Mouse (Mus musculus): ENCODE measurements around the gene Zfp597. TPM values are rescaled to one million over a fixed set of nuclear protein-coding genes. Genes with fewer than 3 reads are reported as not detected.

Zfp597 gene
- total and polyA plus RNA-seq, 3 experiments, result 6.9 to 10.1 TPM; not detected in 1

DNA sequence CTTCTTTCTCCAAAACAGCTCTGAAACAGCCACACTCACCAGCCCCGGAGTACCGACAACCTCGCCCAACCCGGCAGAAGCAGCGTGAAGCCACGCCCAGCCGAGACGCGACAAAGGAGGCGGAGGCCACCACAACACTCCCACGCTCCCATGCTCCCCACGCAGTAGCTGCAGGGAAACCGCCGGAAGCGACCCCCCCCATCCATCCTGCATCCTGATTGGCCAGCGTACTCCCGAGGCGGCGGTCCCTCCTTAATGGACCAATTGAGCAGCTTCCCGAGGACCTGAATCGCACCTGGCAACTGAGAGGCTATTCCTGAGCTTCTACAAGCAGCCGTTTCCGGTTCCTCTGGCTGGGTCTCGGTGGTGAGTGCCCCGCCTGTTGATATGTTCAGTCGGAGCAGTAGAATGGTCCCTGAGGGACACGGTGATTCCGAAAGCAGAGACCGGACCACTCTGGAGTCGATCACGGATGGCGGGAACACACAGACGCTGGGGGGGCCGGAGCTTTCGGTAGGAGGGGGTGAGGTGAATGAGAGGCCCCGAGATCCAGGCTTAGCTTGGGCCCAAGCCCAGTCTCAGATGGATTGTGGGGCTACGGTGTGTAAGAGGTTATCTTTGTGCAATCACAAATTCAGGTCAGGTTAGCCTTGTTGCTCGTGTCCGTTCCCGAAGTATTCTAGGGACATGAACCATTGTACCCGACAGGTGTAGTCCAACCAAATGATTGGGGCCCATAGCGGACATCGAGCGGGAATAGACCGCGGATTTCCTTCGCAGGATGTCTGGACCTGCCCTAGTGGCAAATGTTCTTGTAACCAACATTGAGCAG lies 11.9 kb downstream of the Zfp597 start, which contains the start of gene Naa60:
TSS of gene Naa60 (plus strand) at position 160 of the 832 bp plus-strand sequence.
- Histone ChIP-seq H3K36me3 (ENCODE audit: control insufficient read depth in 1 of 2, insufficient read depth in 2 of 2, low read length in 2 of 2) (no peaks in the 10 kb centered on the region; a peak in 3 of 4 replicates), H3K79me2 (ENCODE audit: control insufficient read depth, insufficient read depth, low read length, poor library complexity) (no peaks in the 10 kb centered on the region), H3K27ac (ENCODE audit: control insufficient read depth, low read depth, low read length) (no peak within 1 kb of the TSS), H3K9me3 (replicated peaks; ENCODE audit: insufficient read depth, low read length) (no peaks in the 10 kb centered on the region), H3K27me3 (ENCODE audit: control insufficient read depth in 1 of 2, insufficient read depth in 2 of 2, low read length in 2 of 2) (no peaks in the 10 kb centered on the region), H3K9ac (ENCODE audit: control insufficient read depth, low read depth, low read length, poor library complexity, severe bottlenecking) (no peak within 1 kb of the TSS), H3K4me3 (ENCODE audit: control insufficient read depth in 1 of 2, insufficient read depth in 1 of 2, low read depth in 2 of 2, low read length in 2 of 2) (no peak within 1 kb of the TSS), H3K4me1 (ENCODE audit: control insufficient read depth in 1 of 2, insufficient read depth in 2 of 2, low read length in 2 of 2) (no peaks in the 10 kb centered on the region)
- TF ChIP-seq RCOR1 (IDR thresholded peaks at IDR 0.05; ENCODE audit: low read depth, low read length) (no peak), SMC3 (IDR thresholded peaks at IDR 0.05; ENCODE audit: low read depth, low read length) (no peak)
- no peak for DNase-seq (ENCODE audit: low read depth, low spot score)

DNA sequence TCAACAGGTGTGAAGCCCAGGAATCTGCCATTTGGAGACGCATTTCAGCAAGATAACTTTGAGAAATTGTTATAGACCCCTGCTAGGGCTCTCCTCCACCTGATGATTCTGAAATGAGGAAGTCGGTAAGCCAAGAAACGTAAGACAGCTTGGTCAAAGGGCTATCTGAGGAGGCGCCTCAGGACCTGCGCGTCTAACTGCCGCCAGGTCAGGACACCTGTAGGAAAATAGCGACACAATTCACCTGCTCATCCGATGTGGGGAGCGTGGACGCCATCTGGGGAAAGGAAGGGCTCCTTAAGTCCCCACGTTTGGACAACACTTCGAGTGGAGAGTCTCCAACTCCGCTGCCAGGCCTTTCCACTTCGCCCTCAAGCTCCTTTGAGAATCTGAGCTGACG lies 12.5 kb downstream of the Zfp597 start:
- no peaks in the 10 kb centered on the region for H3K79me2 ChIP-seq (ENCODE audit: control insufficient read depth, insufficient read depth, low read length, poor library complexity)
- no peaks in the 10 kb centered on the region; a peak in 3 of 4 replicates for H3K36me3 ChIP-seq (ENCODE audit: control insufficient read depth in 1 of 2, insufficient read depth in 2 of 2, low read length in 2 of 2)
- no peak for DNase-seq (ENCODE audit: low read depth, low spot score)
- no peak for TF ChIP-seq NRF1 (IDR thresholded peaks at IDR 0.05; ENCODE audit: insufficient read depth, low read depth, low read length, poor library complexity, severe bottlenecking)
- TF ChIP-seq GABPA (IDR thresholded peaks at IDR 0.05; ENCODE audit: low read depth, low read length), result no peak
- no peak for TF ChIP-seq NELFE (IDR thresholded peaks at IDR 0.05; ENCODE audit: low read depth, low read length)
- TF ChIP-seq TBP (IDR thresholded peaks at IDR 0.05; ENCODE audit: low read depth, low read length), result no peak
- TF ChIP-seq E2F4 (IDR thresholded peaks at IDR 0.05; ENCODE audit: borderline replicate concordance, low read depth, low read length), result no peak
- no peak for TF ChIP-seq MAX (IDR thresholded peaks at IDR 0.05; ENCODE audit: low read length)
- no peak for TF ChIP-seq CTCF (IDR thresholded peaks at IDR 0.05 in 2 of 3, conservative IDR thresholded peaks at IDR 0.05 in 1 of 3; ENCODE audit: control insufficient read depth in 1 of 3, insufficient read depth in 1 of 3, low read depth in 2 of 3, low read length in 3 of 3, poor library complexity in 1 of 3, severe bottlenecking in 1 of 3)
- H3K9ac ChIP-seq (ENCODE audit: control insufficient read depth, low read depth, low read length, poor library complexity, severe bottlenecking), result no peak overlapping the region
- no peaks in the 10 kb centered on the region for H3K27me3 ChIP-seq (ENCODE audit: control insufficient read depth in 1 of 2, insufficient read depth in 2 of 2, low read length in 2 of 2)
- no peak overlapping the region for H3K27ac ChIP-seq (ENCODE audit: control insufficient read depth, low read depth, low read length)
- no peaks in the 10 kb centered on the region for H3K4me1 ChIP-seq (ENCODE audit: control insufficient read depth in 1 of 2, insufficient read depth in 2 of 2, low read length in 2 of 2)
- H3K9me3 ChIP-seq (replicated peaks; ENCODE audit: insufficient read depth, low read length), result no peaks in the 10 kb centered on the region
- no peak overlapping the region for H3K4me3 ChIP-seq (ENCODE audit: control insufficient read depth in 1 of 2, insufficient read depth in 1 of 2, low read depth in 2 of 2, low read length in 2 of 2)

GRCm38 (mm10) chr16:3859254-3859653 lies 25.1 kb downstream of the Zfp597 start:
- no peaks in the 10 kb centered on the region for H3K79me2 ChIP-seq (ENCODE audit: control insufficient read depth, insufficient read depth, low read length, poor library complexity)
- no peak for TF ChIP-seq ZMIZ1 (IDR thresholded peaks at IDR 0.05; ENCODE audit: low read depth, low read length)
- TF ChIP-seq NELFE (IDR thresholded peaks at IDR 0.05; ENCODE audit: low read depth, low read length), result no peak
- TF ChIP-seq E2F4 (IDR thresholded peaks at IDR 0.05; ENCODE audit: borderline replicate concordance, low read depth, low read length), result no peak
- TF ChIP-seq JUND (IDR thresholded peaks at IDR 0.05; ENCODE audit: low read depth, low read length), result no peak
- TF ChIP-seq MAX (IDR thresholded peaks at IDR 0.05; ENCODE audit: low read length), result no peak
- no peak for TF ChIP-seq USF1 (IDR thresholded peaks at IDR 0.05; ENCODE audit: low read depth, low read length)
- TF ChIP-seq MYC (IDR thresholded peaks at IDR 0.05; ENCODE audit: low read depth, low read length), result no peak
- TF ChIP-seq TBP (IDR thresholded peaks at IDR 0.05; ENCODE audit: low read depth, low read length), result no peak
- no peak for TF ChIP-seq HCFC1 (IDR thresholded peaks at IDR 0.05; ENCODE audit: low read depth, low read length)
- no peak for TF ChIP-seq ETS1 (IDR thresholded peaks at IDR 0.05; ENCODE audit: low read depth, low read length)
- no peak for TF ChIP-seq USF2 (IDR thresholded peaks at IDR 0.05; ENCODE audit: borderline replicate concordance in 1 of 2, insufficient read depth in 1 of 2, low read depth in 1 of 2, low read length in 2 of 2)
- no peak for TF ChIP-seq KAT2A (conservative IDR thresholded peaks at IDR 0.05; ENCODE audit: low read depth, low read length)
- no peak for TF ChIP-seq POLR2AphosphoS2 (IDR thresholded peaks at IDR 0.05; ENCODE audit: low read length)
- TF ChIP-seq TCF12 (IDR thresholded peaks at IDR 0.05; ENCODE audit: low read depth, low read length), result no peak
- no peak for TF ChIP-seq ZC3H11A (IDR thresholded peaks at IDR 0.05; ENCODE audit: low read depth, low read length)
- TF ChIP-seq POLR2AphosphoS5 (IDR thresholded peaks at IDR 0.05; ENCODE audit: borderline replicate concordance, low read depth, low read length), result no peak
- H3K27ac ChIP-seq (ENCODE audit: control insufficient read depth, low read depth, low read length), result no peak overlapping the region
- H3K4me1 ChIP-seq (ENCODE audit: control insufficient read depth in 1 of 2, insufficient read depth in 2 of 2, low read length in 2 of 2), result no peaks in the 10 kb centered on the region
- H3K9me3 ChIP-seq (replicated peaks; ENCODE audit: insufficient read depth, low read length), result no peaks in the 10 kb centered on the region
- no peak for DNase-seq (ENCODE audit: low read depth, low spot score)
- H3K9ac ChIP-seq (ENCODE audit: control insufficient read depth, low read depth, low read length, poor library complexity, severe bottlenecking), result no peak overlapping the region
- no peaks in the 10 kb centered on the region for H3K27me3 ChIP-seq (ENCODE audit: control insufficient read depth in 1 of 2, insufficient read depth in 2 of 2, low read length in 2 of 2)
- H3K36me3 ChIP-seq (ENCODE audit: control insufficient read depth in 1 of 2, insufficient read depth in 2 of 2, low read length in 2 of 2), result peaks cover 0 to 4% of the 10 kb centered on the region in 2 experiments; a peak in 2 of 4 replicates
- H3K4me3 ChIP-seq (ENCODE audit: control insufficient read depth in 1 of 2, insufficient read depth in 1 of 2, low read depth in 2 of 2, low read length in 2 of 2), result no peak overlapping the region
